Mouse (Mus musculus) embryonic facial prominence, embryonic 11.5 days (tissue): Measurements from ENCODE around the gene Kars. TPM values are rescaled to one million over a fixed set of nuclear protein-coding genes. Genes with fewer than 3 reads are reported as not detected.

Source experiments
- ATAC-seq: fragments of 200-750 bp; cut with Nextera tagmentation; replicated peaks from 2 replicates; pipeline ENCODE4 v1.8.0; 2017; ENCODE audit warnings: low read depth; ENCODE audit not compliant: insufficient number of reproducible peaks, low FRiP score, low TSS enrichment
- DNase-seq: peaks from one replicate; pipeline ENCODE4 v3.0.0-alpha.2; 2015; ENCODE audit warnings: low spot score
- H3K27ac ChIP-seq: fragments of 300-500 bp; sonication (generic); replicated peaks from 2 replicates; pipeline ENCODE4 v1.5.1; 2014; ENCODE audit warnings: mild to moderate bottlenecking, low read depth, low read length, control low read depth
- H3K27me3 ChIP-seq: fragments of 300-500 bp; sonication (generic); 2 replicates; pipeline ENCODE4 v1.6.1; 2014; ENCODE audit warnings: mild to moderate bottlenecking, low read length, moderate library complexity, mixed read lengths; ENCODE audit not compliant: control insufficient read depth, insufficient read depth
- H3K36me3 ChIP-seq: fragments of 300-500 bp; sonication (generic); replicated peaks from 2 replicates; pipeline ENCODE4 v1.6.1; 2014; ENCODE audit warnings: low read depth, mild to moderate bottlenecking, low read length, moderate library complexity, mixed read lengths; ENCODE audit not compliant: control insufficient read depth, insufficient read depth
- H3K4me1 ChIP-seq: fragments of 300-500 bp; sonication (generic); 2 replicates; pipeline ENCODE4 v1.6.1; 2014; ENCODE audit warnings: low read length, mixed read lengths; ENCODE audit not compliant: control insufficient read depth, insufficient read depth
- H3K4me2 ChIP-seq: fragments of 300-500 bp; sonication (generic); 2 replicates; pipeline ENCODE4 v1.6.1; 2014; ENCODE audit warnings: low read depth, mild to moderate bottlenecking, control low read depth, low read length, moderate library complexity
- H3K4me3 ChIP-seq: fragments of 300-500 bp; sonication (generic); 2 replicates; pipeline ENCODE4 v1.5.1; 2014; ENCODE audit warnings: low read depth, low read length, control low read depth
- H3K9ac ChIP-seq: fragments of 300-500 bp; sonication (generic); replicated peaks from 2 replicates; pipeline ENCODE4 v1.6.1; 2014; ENCODE audit warnings: mild to moderate bottlenecking, control low read depth, low read length
- H3K9me3 ChIP-seq: fragments of 300-500 bp; sonication (generic); replicated peaks from 2 replicates; pipeline ENCODE4 v1.6.1; 2016; ENCODE audit warnings: mild to moderate bottlenecking, low read length, inconsistent platforms, mixed read lengths; ENCODE audit not compliant: control insufficient read depth
- WGBS: fragments of 180-500 bp; shearing (Covaris S2); extraction: QIAGEN DNeasy Blood & Tissue Kit; methylation state at CpG from one replicate; pipeline ENCODE4 v1.1.7; 2014; 5-methylcytosine and 5-hydroxymethylcytosine counted together
- polyA plus RNA-seq: library from polyadenylated mRNA; unstranded; fragments of >200 nt; fragmentation: Nextera tagmentation; extraction: Ambion mirVana; gene quantifications from 2 replicates; pipeline ENCODE4 v1.2.1, GENCODE M21; 2014

Kars gene
- polyA plus RNA-seq, 1 experiment from 2014 or later = 309 TPM

DNA sequence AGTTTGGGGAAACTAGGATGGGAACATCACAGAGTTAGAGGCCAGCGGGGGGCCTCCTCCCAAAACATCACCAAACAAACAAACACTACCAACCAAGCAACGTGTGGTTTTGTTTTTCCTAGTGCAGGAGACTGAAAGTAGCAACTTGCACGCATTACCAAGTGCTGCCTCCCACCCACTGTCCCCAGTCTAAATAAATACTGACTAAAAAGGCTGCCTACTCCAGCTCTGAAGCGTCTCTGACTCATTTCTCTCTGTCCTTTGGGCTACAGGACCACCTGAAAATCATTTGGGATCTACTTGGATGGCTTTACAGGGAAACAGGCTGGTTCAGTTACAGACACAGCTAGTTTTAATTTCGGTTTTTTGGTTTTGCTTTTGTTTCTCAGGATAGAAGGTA, 46.8 kb downstream of the Kars start:
- H3K4me1 ChIP-seq = no peaks in the 10 kb centered on the region
- H3K36me3 ChIP-seq = no peaks in the 10 kb centered on the region
- H3K9ac ChIP-seq = no peak overlapping the region
- DNase-seq (no peak), ATAC-seq (no peak)
- no peaks in the 10 kb centered on the region for H3K27me3 ChIP-seq
- no peaks in the 10 kb centered on the region for H3K9me3 ChIP-seq
- 58% methylated on average over 5 of the region's 5 CpGs for WGBS
- H3K4me3 ChIP-seq = no peak overlapping the region
- no peak overlapping the region for H3K27ac ChIP-seq
- no peak overlapping the region for H3K4me2 ChIP-seq

DNA sequence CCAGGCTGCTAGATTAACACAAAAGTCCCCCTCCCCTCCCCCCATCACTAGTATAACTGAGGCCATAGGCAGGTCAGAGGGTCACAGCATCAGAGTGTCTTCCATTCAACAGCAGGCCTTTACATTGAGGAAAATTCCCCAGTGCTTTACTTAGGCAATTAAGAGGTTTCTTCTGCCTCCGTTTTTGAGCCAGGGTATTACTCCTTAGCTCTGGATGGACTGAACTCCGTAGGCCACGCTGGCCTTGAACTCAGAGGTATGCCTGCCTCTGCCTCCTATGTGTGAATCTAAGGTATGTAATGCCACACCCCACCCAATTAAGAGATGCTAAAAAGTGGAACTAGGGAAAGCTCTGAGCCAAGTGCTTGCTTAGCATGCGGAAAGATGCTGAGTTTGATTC, 47.6 kb downstream of the Kars start:
- ATAC-seq = no peak
- WGBS = 73% methylated on average over 4 of the region's 4 CpGs

DNA sequence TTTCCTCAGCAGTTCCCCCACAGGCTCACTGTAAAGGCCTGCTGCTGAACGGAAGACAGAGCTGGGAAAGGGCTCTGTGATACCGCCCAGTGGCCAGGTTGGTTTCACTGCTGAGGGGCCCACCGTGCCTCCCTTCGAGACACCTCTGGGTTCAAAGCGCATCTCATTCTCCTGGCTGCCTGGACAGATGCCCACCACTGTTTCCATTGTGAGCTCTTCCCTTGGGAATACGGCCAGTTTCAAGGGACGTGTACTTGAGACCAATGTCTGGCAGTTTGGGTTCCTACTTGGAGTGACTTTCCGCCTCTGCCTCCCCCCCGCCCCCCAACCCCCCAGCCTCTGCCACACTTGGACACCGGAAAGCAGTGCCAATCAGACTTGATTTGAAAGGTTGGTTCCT, 48.0 kb downstream of the Kars start:
- Histone ChIP-seq H3K4me2 (no peak overlapping the region), H3K9me3 (no peaks in the 10 kb centered on the region), H3K27ac (no peak overlapping the region), H3K4me1 (no peaks in the 10 kb centered on the region), H3K36me3 (no peaks in the 10 kb centered on the region), H3K27me3 (no peaks in the 10 kb centered on the region), H3K9ac (no peak overlapping the region), H3K4me3 (no peak overlapping the region)
- WGBS = 70% methylated on average over 10 of the region's 10 CpGs
- ATAC-seq = no peak
- no peak for DNase-seq

More for the DNA sequence above, 47.6 kb downstream of the Kars start:
- Histone ChIP-seq H3K27me3 (no peaks in the 10 kb centered on the region), H3K9me3 (no peaks in the 10 kb centered on the region), H3K4me2 (no peak overlapping the region), H3K27ac (no peak overlapping the region), H3K4me3 (no peak overlapping the region), H3K36me3 (no peaks in the 10 kb centered on the region), H3K4me1 (no peaks in the 10 kb centered on the region), H3K9ac (no peak overlapping the region)
- DNase-seq = no peak

DNA sequence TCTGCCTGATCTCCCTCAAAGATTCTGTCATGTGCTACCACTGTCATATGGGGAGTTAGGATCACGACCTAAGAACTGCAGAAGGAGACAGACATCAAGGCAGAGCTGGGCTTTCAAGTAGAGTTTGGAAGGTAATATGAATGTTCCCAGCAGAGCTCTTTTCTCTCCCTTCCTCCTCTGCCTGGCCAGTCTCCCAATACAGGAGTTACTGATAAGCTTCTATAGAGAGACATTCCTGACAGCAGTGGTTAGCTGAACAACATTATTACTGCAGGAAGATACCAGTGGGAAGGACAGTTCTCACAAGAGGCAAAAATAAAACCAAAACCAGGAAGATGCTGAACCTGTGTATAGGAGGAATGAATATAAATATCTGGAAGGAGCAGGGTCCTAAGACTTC, 48.5 kb downstream of the Kars start:
- 74% methylated on average over 1 of the region's 1 CpGs for WGBS
- Histone ChIP-seq H3K27me3 (no peaks in the 10 kb centered on the region), H3K36me3 (no peaks in the 10 kb centered on the region), H3K4me3 (no peak overlapping the region), H3K9ac (no peak overlapping the region), H3K9me3 (no peaks in the 10 kb centered on the region), H3K4me1 (no peaks in the 10 kb centered on the region), H3K4me2 (no peak overlapping the region), H3K27ac (no peak overlapping the region)
- DNase-seq (no peak), ATAC-seq (no peak)

DNA sequence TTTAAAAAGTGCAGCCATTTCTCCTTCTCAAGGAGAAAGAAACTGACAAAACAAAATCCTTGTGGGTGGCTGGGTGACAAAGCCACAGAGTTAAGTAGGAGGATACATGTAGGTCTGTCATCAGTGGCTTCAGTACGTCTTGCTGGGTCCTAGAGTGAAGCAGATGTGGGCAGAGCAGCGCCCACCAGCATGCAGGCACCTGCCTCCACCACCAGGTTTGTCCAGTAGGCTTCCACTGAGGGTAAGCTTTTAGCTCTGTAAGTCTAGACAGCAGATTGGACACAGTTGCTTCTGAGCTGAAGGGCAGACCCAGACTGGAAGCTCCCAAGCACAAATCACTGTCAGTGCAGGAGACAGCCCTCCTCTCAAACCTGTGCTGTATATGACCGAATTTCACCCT, 49.8 kb downstream of the Kars start:
- H3K9me3 ChIP-seq = no peaks in the 10 kb centered on the region
- DNase-seq (no peak), ATAC-seq (no peak)
- no peak overlapping the region for H3K9ac ChIP-seq
- no peaks in the 10 kb centered on the region; the same call in 1 of the 2 replicates for H3K36me3 ChIP-seq
- no peak overlapping the region for H3K27ac ChIP-seq
- H3K4me1 ChIP-seq = no peaks in the 10 kb centered on the region
- no peak overlapping the region for H3K4me3 ChIP-seq
- no peak overlapping the region for H3K4me2 ChIP-seq
- WGBS = 71% methylated on average over 3 of the region's 3 CpGs
- H3K27me3 ChIP-seq = no peaks in the 10 kb centered on the region

DNA sequence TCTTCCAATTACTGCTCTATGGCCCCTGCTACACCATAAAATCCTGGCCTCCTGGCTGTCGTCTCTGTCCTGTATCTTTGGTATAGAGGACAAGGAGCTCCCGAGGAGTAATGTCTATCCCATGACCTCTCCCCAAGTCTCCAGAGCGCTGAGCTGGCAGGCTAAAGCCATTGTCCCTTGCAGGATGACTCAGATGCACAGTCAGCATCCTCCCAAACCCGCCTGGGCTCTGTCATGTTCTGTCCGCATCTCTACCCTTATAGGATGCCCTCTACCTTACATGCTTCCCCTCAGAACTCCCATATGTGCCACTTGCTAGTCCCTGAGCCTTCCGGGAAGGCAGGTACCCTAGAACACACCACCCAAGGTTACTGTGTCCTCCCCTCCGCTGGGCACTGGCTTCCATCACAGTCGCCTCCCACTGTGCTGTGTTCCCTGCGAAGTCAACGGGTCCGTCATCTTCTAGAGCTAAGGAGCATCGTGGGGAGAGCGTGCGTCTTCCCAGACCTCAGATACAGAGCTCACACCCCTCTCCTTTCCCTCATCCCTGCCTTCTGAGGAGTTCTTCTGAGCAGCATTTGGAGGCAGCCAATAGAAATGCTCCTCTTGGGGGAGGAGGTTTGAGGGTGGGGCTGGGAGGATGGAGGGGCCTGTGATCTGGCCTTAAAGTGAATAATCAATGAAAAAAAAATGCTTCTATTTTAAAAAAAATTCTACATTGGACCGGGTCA, 50.4 kb downstream of the Kars start:
- 72% methylated on average over 15 of the region's 15 CpGs for WGBS
- Histone ChIP-seq H3K27ac (no peak overlapping the region), H3K9ac (no peak overlapping the region), H3K4me2 (no peak overlapping the region), H3K9me3 (no peaks in the 10 kb centered on the region), H3K4me1 (no peaks in the 10 kb centered on the region), H3K4me3 (no peak overlapping the region), H3K36me3 (no peaks in the 10 kb centered on the region; the same call in 1 of the 2 replicates), H3K27me3 (no peaks in the 10 kb centered on the region)
- DNase-seq (no peak), ATAC-seq (no peak)

DNA sequence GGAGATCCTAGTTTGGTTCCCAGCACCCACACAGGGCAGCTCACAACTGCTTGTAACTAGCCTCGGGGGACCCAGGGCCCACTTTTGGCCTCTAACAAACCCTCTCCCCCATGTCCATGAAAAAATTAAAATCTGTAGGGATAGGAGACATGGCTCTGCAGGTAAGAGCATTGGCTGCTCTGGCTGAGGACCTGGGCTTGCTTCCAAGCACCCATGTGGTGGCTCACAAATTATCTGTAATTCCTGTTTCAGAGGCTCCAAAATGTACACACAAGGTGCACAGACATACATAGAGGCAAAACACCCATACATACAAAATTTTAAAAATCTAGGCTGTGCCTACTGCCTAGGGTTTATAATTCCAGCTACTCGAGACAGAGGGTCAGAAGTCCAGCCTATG, 53.9 kb downstream of the Kars start:
- no peaks in the 10 kb centered on the region; the same call in 1 of the 2 replicates for H3K36me3 ChIP-seq
- H3K4me1 ChIP-seq = no peaks in the 10 kb centered on the region
- no peak for ATAC-seq
- no peak overlapping the region for H3K4me2 ChIP-seq
- DNase-seq = no peak
- 89% methylated on average over 2 of the region's 2 CpGs for WGBS
- no peak overlapping the region for H3K9ac ChIP-seq
- H3K4me3 ChIP-seq = no peak overlapping the region
- H3K27me3 ChIP-seq = no peaks in the 10 kb centered on the region
- H3K9me3 ChIP-seq = no peaks in the 10 kb centered on the region
- no peak overlapping the region for H3K27ac ChIP-seq

DNA sequence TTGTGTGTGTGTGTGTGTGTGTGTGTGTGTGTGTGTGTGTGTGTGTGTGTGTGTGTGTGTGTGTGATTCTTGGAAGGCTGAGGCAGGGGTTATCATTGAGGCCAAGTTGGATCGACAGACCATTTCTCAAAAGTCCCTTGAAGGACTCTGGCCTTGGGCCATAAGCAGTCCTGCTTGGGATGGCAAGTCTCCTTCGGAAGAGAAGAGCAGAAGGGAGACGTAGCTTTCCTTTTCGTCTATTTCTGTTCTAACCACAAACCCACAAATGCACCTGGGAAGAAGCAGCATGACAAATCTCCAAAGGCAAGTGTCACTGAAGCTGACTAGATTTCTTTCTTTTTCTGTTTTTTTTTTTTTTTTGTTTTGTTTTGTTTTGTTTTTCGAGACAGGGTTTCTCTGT, 55.2 kb downstream of the Kars start:
- no peak overlapping the region for H3K27ac ChIP-seq
- no peaks in the 10 kb centered on the region for H3K4me1 ChIP-seq
- H3K9ac ChIP-seq = no peak overlapping the region
- no peak for ATAC-seq
- no peak overlapping the region for H3K4me2 ChIP-seq
- DNase-seq = no peak
- H3K36me3 ChIP-seq = no peaks in the 10 kb centered on the region; the same call in 1 of the 2 replicates
- H3K9me3 ChIP-seq = no peaks in the 10 kb centered on the region
- 89% methylated on average over 5 of the region's 5 CpGs for WGBS
- H3K4me3 ChIP-seq = no peak overlapping the region
- H3K27me3 ChIP-seq = no peaks in the 10 kb centered on the region
